Mouse (Mus musculus) MEL (cell line): ENCODE results near the gene Inpp4b. TPM values are rescaled to one million over a fixed set of nuclear protein-coding genes. Genes with fewer than 3 reads are reported as not detected.

Experiments
- DNase-seq: peaks from one replicate; pipeline ENCODE4 v3.0.0; 2011; ENCODE audit warnings: low read depth, low spot score
- H3K27ac ChIP-seq: 2 replicates; pipeline ENCODE4 v1.5.1; 2012; ENCODE audit warnings: low read depth, mild to moderate bottlenecking, control low read depth, low read length, moderate library complexity; ENCODE audit not compliant: control insufficient read depth
- H3K27me3 ChIP-seq, 2 experiments: fragments of 150-350 bp in 1 of 2; sonication (generic) in 1 of 2; 2 replicates each; pipeline ENCODE4 v1.6.1; 2012; ENCODE audit warnings: low read length in 2 of 2, mild to moderate bottlenecking in 2 of 2, improper control_type of control experiment in 1 of 2, moderate library complexity in 1 of 2; ENCODE audit not compliant: insufficient read depth in 2 of 2, control insufficient read depth in 1 of 2
- H3K36me3 ChIP-seq, 2 experiments: 2 replicates each; pipeline ENCODE4 v1.6.1; 2012 to 2014; ENCODE audit warnings: low read length in 2 of 2, improper control_type of control experiment in 1 of 2, inconsistent platforms in 1 of 2, mild to moderate bottlenecking in 1 of 2; ENCODE audit not compliant: insufficient read depth in 2 of 2, control insufficient read depth in 1 of 2
- H3K4me1 ChIP-seq, 2 experiments: fragments of 150-350 bp in 1 of 2; sonication (generic) in 1 of 2; 2 replicates each; pipeline ENCODE4 v1.6.1; 2012; ENCODE audit warnings: low read length in 2 of 2, improper control_type of control experiment in 1 of 2, mild to moderate bottlenecking in 1 of 2; ENCODE audit not compliant: insufficient read depth in 2 of 2, control insufficient read depth in 1 of 2
- H3K4me3 ChIP-seq, 2 experiments: fragments of 150-350 bp in 1 of 2; sonication (generic) in 1 of 2; 2 replicates each; pipeline ENCODE4 v1.5.1; 2012; ENCODE audit warnings: low read depth in 2 of 2, low read length in 2 of 2, mild to moderate bottlenecking in 2 of 2, moderate library complexity in 2 of 2, control low read depth in 1 of 2, improper control_type of control experiment in 1 of 2; ENCODE audit not compliant: control insufficient read depth in 1 of 2, insufficient read depth in 1 of 2
- H3K79me2 ChIP-seq: 2 replicates; pipeline ENCODE4 v1.6.1; 2012; ENCODE audit warnings: mild to moderate bottlenecking, low read length, moderate library complexity; ENCODE audit not compliant: control insufficient read depth, poor library complexity, insufficient read depth
- H3K9ac ChIP-seq: 2 replicates; pipeline ENCODE4 v1.6.1; 2012; ENCODE audit warnings: low read depth, mild to moderate bottlenecking, control low read depth, low read length, moderate library complexity; ENCODE audit not compliant: control insufficient read depth, poor library complexity, severe bottlenecking
- H3K9me3 ChIP-seq: fragments of 150-350 bp; sonication (generic); replicated peaks from 2 replicates; pipeline ENCODE4 v1.6.1; 2012; ENCODE audit warnings: mild to moderate bottlenecking, low read length, improper control_type of control experiment, moderate library complexity; ENCODE audit not compliant: insufficient read depth
- CHD2 ChIP-seq: IDR thresholded peaks from 2 replicates; pipeline ENCODE4 v1.6.1; 2011; ENCODE audit warnings: low read length, improper control_type of control experiment
- ELF1 ChIP-seq: IDR thresholded peaks from 2 replicates; pipeline ENCODE4 v1.6.1; 2014; ENCODE audit warnings: low read depth, mild to moderate bottlenecking, inconsistent platforms, low read length, improper control_type of control experiment, moderate library complexity
- ETS1 ChIP-seq: IDR thresholded peaks from 2 replicates; pipeline ENCODE4 v1.6.1; 2012; ENCODE audit warnings: low read depth, mild to moderate bottlenecking, inconsistent platforms, low read length, improper control_type of control experiment, moderate library complexity
- JUND ChIP-seq: IDR thresholded peaks from 2 replicates; pipeline ENCODE4 v1.6.1; 2011; ENCODE audit warnings: low read depth, mild to moderate bottlenecking, improper control_type of control experiment, low read length
- MAFK ChIP-seq: IDR thresholded peaks from 2 replicates; pipeline ENCODE4 v1.6.1; 2011; ENCODE audit warnings: low read depth, mild to moderate bottlenecking, low read length, improper control_type of control experiment, borderline replicate concordance
- MAX ChIP-seq: IDR thresholded peaks from 2 replicates; pipeline ENCODE4 v1.6.1; 2011; ENCODE audit warnings: low read length, improper control_type of control experiment
- MAZ ChIP-seq: IDR thresholded peaks from 2 replicates; pipeline ENCODE4 v1.6.1; 2012; ENCODE audit warnings: low read depth, mild to moderate bottlenecking, inconsistent platforms, low read length, improper control_type of control experiment
- MYB ChIP-seq: IDR thresholded peaks from 2 replicates; pipeline ENCODE4 v1.6.1; 2011; ENCODE audit warnings: mild to moderate bottlenecking, low read depth, low read length, improper control_type of control experiment
- MYC ChIP-seq: IDR thresholded peaks from 2 replicates; pipeline ENCODE4 v1.6.1; 2011; ENCODE audit warnings: low read depth, mild to moderate bottlenecking, low read length, improper control_type of control experiment, moderate library complexity
- NELFE ChIP-seq: IDR thresholded peaks from 2 replicates; pipeline ENCODE4 v1.6.1; 2011; ENCODE audit warnings: low read depth, low read length, improper control_type of control experiment
- NRF1 ChIP-seq: IDR thresholded peaks from 2 replicates; pipeline ENCODE4 v1.6.1; 2014; ENCODE audit warnings: low read depth, mild to moderate bottlenecking, inconsistent platforms, low read length, improper control_type of control experiment, moderate library complexity; ENCODE audit not compliant: poor library complexity, insufficient read depth, severe bottlenecking
- POLR2A ChIP-seq, 2 experiments: IDR thresholded peaks; 2 replicates each; pipeline ENCODE4 v1.6.1; 2011 to 2012; ENCODE audit warnings: low read length in 2 of 2, mild to moderate bottlenecking in 2 of 2, control low read depth in 1 of 2, improper control_type of control experiment in 1 of 2, low read depth in 1 of 2, moderate library complexity in 1 of 2; ENCODE audit not compliant: control insufficient read depth in 1 of 2, insufficient read depth in 1 of 2, poor library complexity in 1 of 2
- RCOR1 ChIP-seq: IDR thresholded peaks from 2 replicates; pipeline ENCODE4 v1.6.1; 2012; ENCODE audit warnings: low read depth, mild to moderate bottlenecking, inconsistent platforms, low read length, improper control_type of control experiment
- SIN3A ChIP-seq: IDR thresholded peaks from 2 replicates; pipeline ENCODE4 v1.6.1; 2012; ENCODE audit warnings: low read length, improper control_type of control experiment, inconsistent platforms
- SMC3 ChIP-seq: IDR thresholded peaks from 2 replicates; pipeline ENCODE4 v1.6.1; 2011; ENCODE audit warnings: low read depth, low read length, improper control_type of control experiment
- TAL1 ChIP-seq: IDR thresholded peaks from 2 replicates; pipeline ENCODE4 v1.6.1; 2012; ENCODE audit warnings: mild to moderate bottlenecking, inconsistent platforms, low read length, moderate library complexity, mixed read lengths
- TBP ChIP-seq: IDR thresholded peaks from 2 replicates; pipeline ENCODE4 v1.8.0; 2011; ENCODE audit warnings: low read depth, low read length, improper control_type of control experiment
- TCF12 ChIP-seq: IDR thresholded peaks from 2 replicates; pipeline ENCODE4 v1.6.1; 2014; ENCODE audit warnings: low read depth, mild to moderate bottlenecking, inconsistent platforms, low read length, improper control_type of control experiment, moderate library complexity
- ZC3H11A ChIP-seq: IDR thresholded peaks from 2 replicates; pipeline ENCODE4 v1.6.1; 2012; ENCODE audit warnings: low read depth, mild to moderate bottlenecking, inconsistent platforms, low read length, improper control_type of control experiment
- polyA plus RNA-seq, 2 experiments: library from polyadenylated mRNA; stranded (reverse) in 1 of 2; unstranded in 1 of 2; fragments of >175 nt in 1 of 2; fragments of >200 nt in 1 of 2; gene quantifications; 2 replicates each; pipeline versions ENCODE4 v1.2.1 to v1.2.4; 2012; ENCODE audit warnings: low replicate concordance in 2 of 2, low read depth in 1 of 2; ENCODE audit not compliant: insufficient read length in 2 of 2, insufficient read depth in 1 of 2, missing spikeins in 1 of 2
- total RNA-seq: library from RNA; depleted of rRNA; stranded (reverse); fragments of 300-350 nt; gene quantifications from 2 replicates; pipeline ENCODE4 v1.2.3, GENCODE M21; 2012

Inpp4b gene
- total and polyA plus RNA-seq, 3 experiments = 12.3 to 26.9 (median 13.6) TPM

GRCm38 (mm10) chr8:81638478-81638877 lies 296.1 kb downstream of the Inpp4b start:
- no peaks in the 10 kb centered on the region for H3K4me1 ChIP-seq

GRCm38 (mm10) chr8:81639820-81640219 lies 297.5 kb downstream of the Inpp4b start:
- no peaks in the 10 kb centered on the region for H3K36me3 ChIP-seq
- no peak overlapping the region for H3K27ac ChIP-seq
- no peak overlapping the region for H3K4me3 ChIP-seq
- H3K4me1 ChIP-seq = no peaks in the 10 kb centered on the region
- H3K9ac ChIP-seq = no peak overlapping the region
- TF ChIP-seq RCOR1 (no peak), ELF1 (no peak), JUND (no peak), MYC (no peak), CHD2 (no peak), TBP (no peak), SIN3A (no peak), POLR2A (IDR thresholded peaks at IDR 0.05; ENCODE audit: control insufficient read depth in 1 of 2, insufficient read depth in 1 of 2, low read depth in 1 of 2, low read length in 2 of 2, poor library complexity in 1 of 2) (no peak), MYB (no peak), TAL1 (no peak), MAFK (no peak), SMC3 (no peak), TCF12 (no peak), NELFE (no peak), ETS1 (no peak), MAZ (no peak), NRF1 (no peak), ZC3H11A (no peak)
- TF ChIP-seq, all 39 proteins: peak for 0
- DNase-seq = no peak
- H3K79me2 ChIP-seq = no peaks in the 10 kb centered on the region
- H3K27me3 ChIP-seq = no peaks in the 10 kb centered on the region
- H3K9me3 ChIP-seq = no peaks in the 10 kb centered on the region

More at GRCm38 (mm10) chr8:81638478-81638877, 296.1 kb downstream of the Inpp4b start:
- Histone ChIP-seq H3K27ac (no peak overlapping the region), H3K36me3 (no peaks in the 10 kb centered on the region), H3K79me2 (no peaks in the 10 kb centered on the region), H3K9ac (no peak overlapping the region), H3K9me3 (no peaks in the 10 kb centered on the region), H3K4me3 (no peak overlapping the region), H3K27me3 (no peaks in the 10 kb centered on the region)
- TF ChIP-seq TCF12 (no peak), MAX (no peak)
- no peak for DNase-seq
